Mouse (Mus musculus): Measurements from ENCODE around the gene Cysltr1. TPM values are rescaled to one million over a fixed set of nuclear protein-coding genes. Genes with fewer than 3 reads are reported as not detected.

The Cysltr1 gene
- 0.53 and 0.58 TPM in 2 replicates for polyA plus RNA-seq (2012; rRNA removed)

DNA sequence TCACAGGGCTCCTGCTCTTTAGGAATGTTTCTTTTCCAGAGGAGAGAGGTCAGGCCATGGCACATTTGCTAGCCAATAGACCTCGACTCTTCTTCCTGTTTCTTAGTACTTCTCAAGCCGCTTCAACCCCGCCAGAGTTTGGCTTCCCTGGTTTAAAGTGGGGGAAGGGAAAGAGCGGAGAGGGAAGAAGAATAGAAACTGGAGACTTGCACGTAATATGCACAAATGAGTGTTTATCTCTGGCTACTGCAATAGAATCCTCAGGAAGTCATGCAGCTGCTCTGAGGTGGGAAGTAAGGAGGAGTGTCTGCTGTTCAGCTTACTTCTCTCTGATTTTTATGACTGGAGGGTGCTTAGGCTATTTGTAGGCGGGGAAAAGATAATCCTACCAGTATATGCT, at the start of gene Cysltr1:
Cysltr1 (minus strand) TSS at position 294 of the 400 bp plus-strand sequence.

DNA sequence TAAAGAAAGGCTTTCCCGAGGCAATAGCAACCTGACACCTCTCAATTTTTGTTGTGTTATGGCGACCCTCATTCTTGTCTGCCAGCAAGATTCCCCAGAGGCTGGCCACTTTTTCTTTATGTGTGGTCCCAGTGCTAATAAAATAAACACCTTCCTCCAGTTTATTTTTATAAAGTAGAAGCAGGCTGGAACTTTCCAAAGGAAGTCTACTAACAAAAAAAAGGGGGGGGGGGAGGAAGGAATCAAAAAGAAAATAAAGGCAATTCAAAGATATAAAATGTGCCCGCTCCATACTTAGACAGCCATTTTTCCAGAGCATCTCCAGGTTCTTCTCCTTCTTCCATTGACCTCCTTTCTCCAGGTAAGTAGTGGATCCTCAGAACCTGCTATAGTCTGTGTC, 20.6 kb downstream of the Cysltr1 start, which contains the start of gene Gm5127:
Gm5127 (plus strand) TSS at position 301 of the 400 bp plus-strand sequence.

Other genes with a start within 250 kb of the Cysltr1 start
- 0.15 and 0.51 TPM in 2 replicates for gene Fndc3c1, start 118.3 kb downstream of the Cysltr1 start, polyA plus RNA-seq (2012; rRNA removed)
- 0.02 TPM in 1 of 2 replicates, not detected in the other for gene Gm5127, start 20.5 kb downstream of the Cysltr1 start, polyA plus RNA-seq (2012; rRNA removed)
- gene Rtl3, start 237.0 kb upstream of the Cysltr1 start, polyA plus RNA-seq (2012; rRNA removed), result 1.2 and 2.0 TPM in 2 replicates

Data from liver, embryonic 14 days (tissue).